Comparison of ENCODE assay signal across 14 mouse cellular contexts in genomic region chr6:149173831-149174625, GRCm38 (mm10). TPM values are rescaled to one million over a fixed set of nuclear protein-coding genes. Genes with fewer than 3 reads are reported as not detected.
DNase-seq lines count a peak whose midpoint lies in the region; ATAC-seq and TF ChIP-seq lines count a peak whose summit lies in the region.
"Had no signal": no experiment of that assay in that cellular context is flagged by ENCODE, and none has a peak within 500 bp of the region (broad histone marks: within the 10 kb centered on the region; RNA-seq: fewer than 3 reads in every experiment).

No protein-coding gene starts in this region.

- ATAC-seq in kidney, embryonic 15.5 days (replicated peaks; ENCODE audit: low FRiP score) = peak; percentile 81
- ATAC-seq: midbrain, embryonic 15.5 days had no signal

- peaks cover 61% of the 10 kb centered on the region for H3K36me3 ChIP-seq in kidney, embryonic 15.5 days

- peaks cover 2% of the 10 kb centered on the region; the same call in 1 of the 2 replicates for H3K4me1 ChIP-seq in cerebellum, adult 2 months (ENCODE audit: control insufficient read depth, insufficient read depth, low read length)
- H3K4me1 ChIP-seq in kidney, embryonic 15.5 days = no peaks in the 10 kb centered on the region
- H3K4me1 ChIP-seq: midbrain, embryonic 15.5 days; stomach, embryonic 15.5 days had no signal

- no peak overlapping the region for H3K9ac ChIP-seq in kidney, embryonic 15.5 days
- H3K9ac ChIP-seq: midbrain, embryonic 15.5 days; stomach, embryonic 15.5 days had no signal

- H3K9me3 ChIP-seq in kidney, embryonic 15.5 days (replicated peaks) = peaks cover 3% of the 10 kb centered on the region
- H3K9me3 ChIP-seq: stomach, embryonic 15.5 days had no signal

- H3K27ac ChIP-seq in cerebellum, adult 2 months (ENCODE audit: insufficient read depth, low read length) = 0 out of 2 replicates have a peak overlapping the region, but pooled peaks have one; percentile 54
- H3K27ac ChIP-seq in kidney, embryonic 15.5 days = peak overlapping the region; percentile 63
- H3K27ac ChIP-seq: midbrain, embryonic 15.5 days; stomach, embryonic 15.5 days had no signal

- no peaks in the 10 kb centered on the region for H3K27me3 ChIP-seq in cerebellum, adult 2 months (ENCODE audit: control insufficient read depth, insufficient read depth, low read length)
- H3K27me3 ChIP-seq in kidney, embryonic 15.5 days = no peaks in the 10 kb centered on the region
- H3K27me3 ChIP-seq: midbrain, embryonic 15.5 days; stomach, embryonic 15.5 days had no signal

- intact Hi-C loops in heart, postnatal 10 days (cut with DNase I) = no loop called here
- intact Hi-C loops in gastrocnemius, postnatal 14 days (cut with DNase I; ENCODE audit: low total_unique reads) = no loop called here

- H3K4me2 ChIP-seq in kidney, embryonic 15.5 days = no peak overlapping the region
- H3K4me2 ChIP-seq: midbrain, embryonic 15.5 days; stomach, embryonic 15.5 days had no signal

- no peak overlapping the region for H3K4me3 ChIP-seq in cerebellum, adult 2 months (replicated peaks; ENCODE audit: insufficient read depth, low read depth, low read length)
- no peak overlapping the region for H3K4me3 ChIP-seq in kidney, embryonic 15.5 days (replicated peaks)
- H3K4me3 ChIP-seq: erythroblast, embryonic 14.5 days; midbrain, embryonic 15.5 days; stomach, embryonic 15.5 days had no signal

- 85% methylated on average over 4 of the region's 4 CpGs for WGBS in cerebellum, adult 2 months
- WGBS in kidney, embryonic 15.5 days = 27% methylated on average over 4 of the region's 4 CpGs

- no peak for TF ChIP-seq POLR2A in cerebellum, adult 2 months (IDR thresholded peaks at IDR 0.05; ENCODE audit: borderline replicate concordance, insufficient read depth, low read length)

- TF ChIP-seq CTCF in cerebellum, adult 2 months (IDR thresholded peaks at IDR 0.05; ENCODE audit: borderline replicate concordance, insufficient read depth, low read depth, low read length) = no peak

- DNase-seq in cerebellum, adult 2 months = peak in 1 of 2 experiments; percentile 27
- DNase-seq in cerebellum, adult 9-11 months = no peak
- no peak for DNase-seq in kidney, adult 11 months
- DNase-seq in adrenal gland, postnatal 14 days = peak; percentile 53
- peak; percentile 43 to 45 for DNase-seq in heart, postnatal 10 days
- DNase-seq in thymus, adult 18-20 months = no peak
- no peak for DNase-seq in gastrocnemius, postnatal 14 days

RNA-seq across cellular contexts. Expression of gene Amn1, which starts 14.5 kb away (rescaled TPM):
- 19.0 and 27.1 TPM in 2 replicates for polyA plus RNA-seq in cerebellum, adult 2 months (2012; rRNA removed)
- 31.2 and 35.7 TPM in 2 replicates for polyA plus RNA-seq in kidney, embryonic 15.5 days (2015; fragmentation: Nextera tagmentation; extraction: Ambion mirVana)
- total RNA-seq in adrenal gland, postnatal 14 days (2021) = 20.3 and 35.6 TPM in 2 replicates
- total RNA-seq in heart, postnatal 10 days (2021) = 10 to 100 TPM; 21.2 to 30.3 TPM
- 10 to 100 TPM; 10.0 to 12.5 TPM for total RNA-seq in gastrocnemius, postnatal 14 days (2021)

RNA-seq across cellular contexts. Expression of gene Etfbkmt, which starts 34.4 kb away (rescaled TPM):
- 3.7 and 5.6 TPM in 2 replicates for polyA plus RNA-seq in cerebellum, adult 2 months (2012; rRNA removed)
- polyA plus RNA-seq in kidney, embryonic 15.5 days (2015; fragmentation: Nextera tagmentation; extraction: Ambion mirVana) = 20.4 and 21.8 TPM in 2 replicates
- 32.2 and 55.5 TPM in 2 replicates for total RNA-seq in adrenal gland, postnatal 14 days (2021)
- 10 to 100 TPM; 19.1 to 32.9 TPM for total RNA-seq in heart, postnatal 10 days (2021)
- 10 to 100 TPM in 1 of 2 experiments, 1 to 10 TPM in 1; 7.6 to 15.0 TPM for total RNA-seq in gastrocnemius, postnatal 14 days (2021)

RNA-seq across cellular contexts. Expression of gene Gm10203, which starts 44.1 kb away (rescaled TPM):
- not detected in 2 replicates for polyA plus RNA-seq in cerebellum, adult 2 months (2012; rRNA removed)
- not detected in 2 replicates for polyA plus RNA-seq in kidney, embryonic 15.5 days (2015; fragmentation: Nextera tagmentation; extraction: Ambion mirVana)
- not detected in 2 replicates for total RNA-seq in adrenal gland, postnatal 14 days (2021)
- total RNA-seq in heart, postnatal 10 days (2021) = not detected
- not detected for total RNA-seq in gastrocnemius, postnatal 14 days (2021)
- total RNA-seq: layer of hippocampus, adult 18-20 months had no signal
- polyA plus RNA-seq: erythroblast, embryonic 14.5 days; heart, embryonic 14.5 days; limb, embryonic 14.5 days; midbrain, embryonic 15.5 days; stomach, embryonic 15.5 days had no signal

Comparison
In these comparisons a context has a peak if more than half of its experiments do, and no peak if none do; other contexts are left out.
1. DNase-seq: peak in adrenal gland, postnatal 14 days (single experiment) and heart, postnatal 10 days (2 of 2); none in cerebellum, adult 9-11 months (single experiment), kidney, adult 11 months (single experiment), thymus, adult 18-20 months (0 of 2) and gastrocnemius, postnatal 14 days (single experiment).